Mouse (Mus musculus): ENCODE results near the gene Crls1. TPM values are rescaled to one million over a fixed set of nuclear protein-coding genes. Genes with fewer than 3 reads are reported as not detected.

Gene Crls1
- polyA plus RNA-seq, 1 experiment from 2014 or later: 8.9 TPM

DNA sequence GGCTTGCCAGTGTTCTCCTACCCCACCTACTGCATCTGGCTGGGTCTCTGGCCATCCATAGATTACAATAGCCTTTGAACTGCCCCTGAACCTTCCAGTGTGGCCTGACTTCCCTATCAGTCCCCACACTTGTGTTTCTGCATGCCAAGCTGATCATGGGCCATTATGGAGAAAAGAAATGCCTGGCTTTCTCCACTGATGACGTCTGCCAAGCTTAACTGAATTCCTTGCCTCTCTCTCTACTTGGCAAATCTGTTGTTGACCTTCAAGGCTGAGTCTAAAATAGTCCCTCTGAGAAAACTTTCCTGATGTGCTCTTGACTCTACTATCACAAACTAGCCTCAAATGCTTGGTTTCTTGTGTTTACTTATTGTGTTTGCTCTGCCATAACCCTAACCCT lies 51.7 kb downstream of the Crls1 start:
- Histone ChIP-seq H3K4me3 (replicated peaks) (no peak overlapping the region), H3K36me3 (no peaks in the 10 kb centered on the region), H3K27me3 (no peaks in the 10 kb centered on the region), H3K27ac (no peak overlapping the region), H3K4me1 (replicated peaks) (0 out of 2 replicates have a peak, but pooled peaks cover 4% of the 10 kb centered on the region), H3K4me2 (replicated peaks) (no peak overlapping the region), H3K9ac (replicated peaks) (no peak overlapping the region), H3K9me3 (no peaks in the 10 kb centered on the region)
- 66% methylated on average over 1 of the region's 1 CpGs for WGBS
- ATAC-seq: no peak

DNA sequence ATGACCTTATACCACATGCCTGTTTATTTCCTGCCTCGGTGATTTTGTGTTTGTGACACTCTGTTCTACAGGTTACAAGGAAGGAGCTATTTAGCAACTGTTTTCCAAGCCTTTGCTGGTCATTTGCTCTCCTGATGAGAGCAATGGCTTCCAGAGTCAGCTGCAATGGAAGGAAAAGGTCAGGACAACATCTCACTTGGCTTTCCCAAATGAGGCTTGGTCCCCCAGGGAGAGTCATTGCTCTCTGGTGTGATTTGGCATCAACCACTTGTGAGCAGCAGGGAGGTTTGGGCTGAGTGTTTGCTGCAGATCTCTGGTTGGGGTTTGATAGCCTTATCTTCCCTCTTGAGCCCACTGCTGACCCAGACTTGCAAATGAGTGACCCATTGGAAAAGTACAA lies 54.1 kb downstream of the Crls1 start:
- Histone ChIP-seq H3K27ac (no peak overlapping the region), H3K9ac (replicated peaks) (no peak overlapping the region), H3K27me3 (no peaks in the 10 kb centered on the region), H3K4me2 (replicated peaks) (no peak overlapping the region), H3K4me3 (replicated peaks) (no peak overlapping the region), H3K4me1 (replicated peaks) (0 out of 2 replicates have a peak, but pooled peaks cover 4% of the 10 kb centered on the region), H3K36me3 (no peaks in the 10 kb centered on the region), H3K9me3 (no peaks in the 10 kb centered on the region)
- no peak for ATAC-seq
- WGBS: 85% methylated on average over 1 of the region's 1 CpGs

DNA sequence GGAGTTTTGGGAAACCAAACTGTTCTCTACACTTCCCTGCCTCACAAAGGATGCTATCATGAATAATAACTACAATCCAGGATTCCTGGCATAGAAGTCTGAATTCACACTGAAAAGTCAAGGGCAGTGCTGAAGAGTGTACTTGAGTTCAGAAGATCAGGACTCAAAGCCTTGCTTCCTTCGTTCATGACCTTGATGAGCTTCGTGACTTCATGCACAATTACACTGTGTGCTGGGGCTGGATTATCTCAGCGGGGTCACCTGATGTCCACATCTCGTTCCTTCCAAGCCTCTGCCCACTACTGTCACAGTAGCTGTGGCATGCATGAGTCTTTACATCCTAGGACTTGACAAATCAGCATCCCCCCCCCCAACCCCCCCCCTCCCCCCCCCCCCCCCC lies 55.2 kb downstream of the Crls1 start:
- Histone ChIP-seq H3K4me1 (replicated peaks) (0 out of 2 replicates have a peak, but pooled peaks cover 4% of the 10 kb centered on the region), H3K4me2 (replicated peaks) (no peak overlapping the region), H3K9me3 (no peaks in the 10 kb centered on the region), H3K27ac (no peak overlapping the region), H3K36me3 (no peaks in the 10 kb centered on the region), H3K4me3 (replicated peaks) (no peak overlapping the region), H3K9ac (replicated peaks) (no peak overlapping the region), H3K27me3 (no peaks in the 10 kb centered on the region)
- WGBS: 73% methylated on average over 4 of the region's 4 CpGs
- ATAC-seq: no peak

DNA sequence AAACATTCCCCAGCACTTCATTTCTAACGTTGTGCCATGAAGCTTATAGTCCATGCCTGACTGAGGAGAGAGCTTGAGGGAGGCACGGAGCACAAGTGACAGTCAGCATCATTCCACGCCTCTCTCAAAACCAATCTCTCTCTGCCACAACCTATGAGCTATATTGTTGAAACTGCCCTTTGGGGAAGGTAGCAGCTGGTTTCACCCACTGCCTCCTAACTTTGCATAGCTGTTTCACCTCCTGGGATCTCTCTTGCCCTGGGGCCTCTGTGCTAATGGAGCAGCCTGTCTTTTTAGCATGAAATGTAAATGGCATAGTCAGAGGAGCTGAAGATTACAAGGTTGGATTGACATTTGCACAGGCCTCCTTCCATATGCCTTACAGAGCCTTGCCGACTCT lies 55.6 kb downstream of the Crls1 start:
- Histone ChIP-seq H3K4me1 (replicated peaks) (0 out of 2 replicates have a peak, but pooled peaks cover 4% of the 10 kb centered on the region), H3K4me3 (replicated peaks) (no peak overlapping the region), H3K27me3 (no peaks in the 10 kb centered on the region), H3K27ac (no peak overlapping the region), H3K9ac (replicated peaks) (no peak overlapping the region), H3K36me3 (no peaks in the 10 kb centered on the region), H3K4me2 (replicated peaks) (no peak overlapping the region), H3K9me3 (no peaks in the 10 kb centered on the region)
- ATAC-seq: peak; percentile 43; the same call in 1 of the 2 replicates
- 66% methylated on average over 3 of the region's 4 CpGs for WGBS

DNA sequence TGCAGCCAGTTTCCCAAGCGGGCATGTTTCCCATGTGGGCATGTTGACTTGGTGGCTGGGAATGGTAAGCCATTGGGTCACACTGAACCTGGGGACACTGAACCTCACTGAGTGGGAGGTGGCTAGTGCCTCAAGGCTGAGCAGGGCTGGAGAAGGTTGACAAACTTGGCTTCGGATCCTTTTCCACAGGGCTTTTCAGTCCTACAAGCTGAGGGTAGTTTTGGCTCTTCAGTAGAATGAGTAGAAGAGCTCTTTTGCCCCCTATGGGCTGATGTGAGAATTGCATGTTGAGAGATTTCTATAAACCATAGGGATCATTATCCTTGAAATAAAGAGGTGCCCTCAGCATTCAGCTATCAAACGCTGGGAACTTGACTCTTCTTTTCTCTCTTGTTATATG lies 57.0 kb downstream of the Crls1 start:
- 34% methylated on average over 3 of the region's 3 CpGs for WGBS
- Histone ChIP-seq H3K27me3 (no peaks in the 10 kb centered on the region), H3K4me2 (replicated peaks) (no peak overlapping the region), H3K27ac (no peak overlapping the region), H3K36me3 (no peaks in the 10 kb centered on the region), H3K4me3 (replicated peaks) (no peak overlapping the region), H3K4me1 (replicated peaks) (0 out of 2 replicates have a peak, but pooled peaks cover 4% of the 10 kb centered on the region), H3K9ac (replicated peaks) (no peak overlapping the region), H3K9me3 (no peaks in the 10 kb centered on the region)
- ATAC-seq: peak; percentile 53; the same call in 1 of the 2 replicates

DNA sequence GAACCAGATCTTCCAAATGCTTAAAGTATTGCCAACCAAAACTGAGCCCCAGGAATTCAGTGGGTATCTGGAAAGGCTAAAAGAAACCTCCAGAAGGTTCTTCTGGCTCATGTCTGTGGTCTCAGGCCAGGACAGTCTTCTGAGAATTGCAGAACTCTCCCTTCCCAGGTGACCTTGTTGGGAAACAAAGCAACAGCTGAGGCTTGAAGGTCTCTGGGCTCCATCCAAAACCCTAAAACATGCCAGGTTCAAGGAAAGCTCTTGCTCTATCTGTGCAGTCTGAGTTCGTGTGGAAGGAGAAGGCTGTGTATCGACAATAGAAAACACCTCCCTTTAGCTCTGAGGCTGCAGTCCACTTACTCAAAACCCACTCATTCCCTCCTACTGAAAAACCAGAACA lies 58.5 kb downstream of the Crls1 start:
- Histone ChIP-seq H3K9ac (replicated peaks) (no peak overlapping the region), H3K27me3 (no peaks in the 10 kb centered on the region), H3K9me3 (no peaks in the 10 kb centered on the region), H3K4me2 (replicated peaks) (no peak overlapping the region), H3K4me3 (replicated peaks) (no peak overlapping the region), H3K4me1 (replicated peaks) (0 out of 2 replicates have a peak, but pooled peaks cover 4% of the 10 kb centered on the region), H3K27ac (no peak overlapping the region), H3K36me3 (no peaks in the 10 kb centered on the region)
- WGBS: 67% methylated on average over 2 of the region's 2 CpGs
- ATAC-seq: no peak

DNA sequence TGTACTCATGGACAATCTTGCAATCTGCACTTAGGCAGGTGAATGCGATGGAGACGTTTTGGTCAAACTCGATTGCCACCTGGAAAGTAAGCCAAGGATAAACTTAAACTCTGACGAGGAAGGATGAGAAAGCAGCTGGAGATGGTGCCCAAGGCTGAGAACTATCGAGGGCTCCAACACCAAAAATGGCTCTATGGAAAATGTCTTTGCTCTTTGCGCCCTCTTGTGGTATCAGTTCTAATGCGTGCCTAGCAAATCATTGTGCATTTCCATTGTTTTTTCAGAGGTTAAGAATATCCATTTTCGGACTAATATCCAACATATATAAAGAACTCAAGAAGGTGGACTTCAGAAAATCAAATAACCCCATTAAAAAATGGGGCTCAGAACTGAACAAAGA lies 60.3 kb downstream of the Crls1 start:
- Histone ChIP-seq H3K9ac (replicated peaks) (no peak overlapping the region), H3K36me3 (no peaks in the 10 kb centered on the region), H3K27me3 (no peaks in the 10 kb centered on the region), H3K4me3 (replicated peaks) (no peak overlapping the region), H3K4me2 (replicated peaks) (no peak overlapping the region), H3K27ac (no peak overlapping the region), H3K9me3 (no peaks in the 10 kb centered on the region), H3K4me1 (replicated peaks) (0 out of 2 replicates have a peak, but pooled peaks cover 4% of the 10 kb centered on the region)
- 29% methylated on average over 8 of the region's 8 CpGs for WGBS
- no peak for ATAC-seq

DNA sequence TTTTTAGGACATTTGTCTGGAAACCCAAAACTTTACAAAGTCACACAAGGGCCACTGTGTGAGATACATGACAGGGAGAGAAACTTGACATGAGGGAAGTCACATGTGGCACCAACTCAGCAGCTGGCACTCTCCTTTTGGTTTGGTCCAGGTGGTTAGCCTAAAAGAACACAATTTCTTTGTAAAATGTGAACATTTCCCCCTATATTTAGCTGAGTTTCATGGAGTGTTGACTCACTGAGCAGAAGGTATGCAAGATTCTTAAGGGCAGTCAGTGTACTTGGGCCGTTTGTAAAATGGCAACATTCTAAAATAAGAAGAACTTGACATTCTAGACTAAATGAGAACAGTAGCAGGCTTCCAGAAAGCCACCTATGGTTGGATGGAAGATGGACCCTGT lies 68.3 kb downstream of the Crls1 start:
- Histone ChIP-seq H3K27ac (no peak overlapping the region), H3K4me3 (replicated peaks) (no peak overlapping the region), H3K27me3 (no peaks in the 10 kb centered on the region), H3K4me1 (replicated peaks) (no peaks in the 10 kb centered on the region), H3K4me2 (replicated peaks) (no peak overlapping the region), H3K9ac (replicated peaks) (no peak overlapping the region), H3K36me3 (no peaks in the 10 kb centered on the region), H3K9me3 (no peaks in the 10 kb centered on the region)
- 74% methylated on average over 1 of the region's 1 CpGs for WGBS
- no peak for ATAC-seq

Other genes with a start within 250 kb of the Crls1 start
- 22.2 and 23.5 TPM in 2 replicates for gene Shld1, start 159.7 kb upstream of the Crls1 start, polyA plus RNA-seq (2015; fragmentation: Nextera tagmentation; extraction: Ambion mirVana)
- gene Chgb, start 65.4 kb upstream of the Crls1 start, polyA plus RNA-seq (2015; fragmentation: Nextera tagmentation; extraction: Ambion mirVana): 66.3 and 77.7 TPM in 2 replicates
- 25.0 and 33.5 TPM in 2 replicates for gene Trmt6, start 30.6 kb upstream of the Crls1 start, polyA plus RNA-seq (2015; fragmentation: Nextera tagmentation; extraction: Ambion mirVana)
- gene Mcm8, start 30.5 kb upstream of the Crls1 start, polyA plus RNA-seq (2015; fragmentation: Nextera tagmentation; extraction: Ambion mirVana): 7.8 and 10.0 TPM in 2 replicates
- 0.05 TPM in 1 of 2 replicates, not detected in the other for gene Lrrn4, start 34.2 kb downstream of the Crls1 start, polyA plus RNA-seq (2015; fragmentation: Nextera tagmentation; extraction: Ambion mirVana)
- gene Fermt1, start 99.2 kb downstream of the Crls1 start, polyA plus RNA-seq (2015; fragmentation: Nextera tagmentation; extraction: Ambion mirVana): not detected in 2 replicates

All from midbrain, embryonic 13.5 days (tissue).